Mouse (Mus musculus) lung, embryonic 16.5 days (tissue): ENCODE data around the gene Htra3. TPM values are rescaled to one million over a fixed set of nuclear protein-coding genes. Genes with fewer than 3 reads are reported as not detected.
A peak's percentile ranks its signal among the peaks of the same experiment; 100 is the strongest.

Experiments
- ATAC-seq: fragments of 200-750 bp; cut with Nextera tagmentation; 2 replicates; pipeline ENCODE4 v1.8.0; 2017; ENCODE audit warnings: low read depth, mild to moderate bottlenecking, moderate library complexity
- H3K27ac ChIP-seq: fragments of 300-500 bp; sonication (generic); 2 replicates; pipeline ENCODE4 v1.5.1; 2014; ENCODE audit warnings: mild to moderate bottlenecking, control low read depth, low read length
- H3K27me3 ChIP-seq: fragments of 300-500 bp; sonication (generic); 2 replicates; pipeline ENCODE4 v1.6.1; 2014; ENCODE audit warnings: low read depth, low read length, mixed read lengths; ENCODE audit not compliant: control insufficient read depth, insufficient read depth
- H3K36me3 ChIP-seq: fragments of 300-500 bp; sonication (generic); 2 replicates; pipeline ENCODE4 v1.6.1; 2014; ENCODE audit warnings: low read length; ENCODE audit not compliant: control insufficient read depth, insufficient read depth
- H3K4me1 ChIP-seq: fragments of 300-500 bp; sonication (generic); replicated peaks from 2 replicates; pipeline ENCODE4 v1.6.1; 2014; ENCODE audit warnings: low read length, mixed read lengths; ENCODE audit not compliant: control insufficient read depth, insufficient read depth
- H3K4me2 ChIP-seq: fragments of 300-500 bp; sonication (generic); 2 replicates; pipeline ENCODE4 v1.6.1; 2014; ENCODE audit warnings: low read depth, low read length, control low read depth
- H3K4me3 ChIP-seq: fragments of 300-500 bp; sonication (generic); 2 replicates; pipeline ENCODE4 v1.5.1; 2014; ENCODE audit warnings: mild to moderate bottlenecking, low read length, control low read depth
- H3K9ac ChIP-seq: fragments of 300-500 bp; sonication (generic); 2 replicates; pipeline ENCODE4 v1.6.1; 2014; ENCODE audit warnings: low read length, control low read depth
- H3K9me3 ChIP-seq: fragments of 300-500 bp; sonication (generic); 2 replicates; pipeline ENCODE4 v1.6.1; 2016; ENCODE audit warnings: low read length; ENCODE audit not compliant: control insufficient read depth
- WGBS: fragments of 180-500 bp; shearing (Covaris S2); extraction: QIAGEN DNeasy Blood & Tissue Kit; methylation state at CpG from one replicate; pipeline ENCODE4 v1.1.7; 2014; 5-methylcytosine and 5-hydroxymethylcytosine counted together
- polyA plus RNA-seq: library from polyadenylated mRNA; unstranded; fragments of >200 nt; fragmentation: Nextera tagmentation; extraction: Ambion mirVana; gene quantifications from 2 replicates; pipeline ENCODE4 v1.2.1, GENCODE M21; 2015

Gene Htra3
- polyA plus RNA-seq, 1 experiment from 2014 or later, result 36.9 TPM

GRCm38 (mm10) chr5:35616943-35617342 is 62.6 kb downstream of the Htra3 start:
- 38% methylated on average over 5 of the region's 5 CpGs for WGBS
- Histone ChIP-seq H3K9ac (no peak overlapping the region), H3K9me3 (no peaks in the 10 kb centered on the region), H3K4me2 (no peak overlapping the region), H3K36me3 (no peaks in the 10 kb centered on the region), H3K4me1 (no peaks in the 10 kb centered on the region; the same call in 1 of the 2 replicates), H3K27ac (no peak overlapping the region), H3K27me3 (no peaks in the 10 kb centered on the region), H3K4me3 (no peak overlapping the region)
- ATAC-seq, result 0 out of 2 replicates have a peak, but pooled peaks have one; percentile 19

GRCm38 (mm10) chr5:35612722-35613121 is 66.9 kb downstream of the Htra3 start:
- no peak overlapping the region for H3K4me2 ChIP-seq
- H3K9me3 ChIP-seq, result no peaks in the 10 kb centered on the region
- ATAC-seq, result no peak
- H3K4me1 ChIP-seq, result peaks cover 10% of the 10 kb centered on the region
- H3K4me3 ChIP-seq, result no peak overlapping the region
- no peaks in the 10 kb centered on the region for H3K27me3 ChIP-seq
- WGBS, result 81% methylated on average over 8 of the region's 8 CpGs
- H3K36me3 ChIP-seq, result no peaks in the 10 kb centered on the region
- no peak overlapping the region for H3K27ac ChIP-seq
- no peak overlapping the region for H3K9ac ChIP-seq

- Histone ChIP-seq H3K36me3 (no peaks in the 10 kb centered on the region), H3K9ac (no peak overlapping the region), H3K4me2 (no peak overlapping the region), H3K9me3 (no peaks in the 10 kb centered on the region), H3K27ac (no peak overlapping the region), H3K27me3 (no peaks in the 10 kb centered on the region), H3K4me3 (no peak overlapping the region), H3K4me1 (peaks cover 15% of the 10 kb centered on the region)
- no peak for ATAC-seq
- whole genome bisulfite sequencing, result 68% methylated on average over 11 of the region's 11 CpGs
These were observed 67.7 kb downstream of the Htra3 start for GRCm38 (mm10) chr5:35611900-35612299.

- Histone ChIP-seq H3K9me3 (no peaks in the 10 kb centered on the region), H3K27ac (no peak overlapping the region), H3K36me3 (no peaks in the 10 kb centered on the region), H3K4me1 (peaks cover 15% of the 10 kb centered on the region), H3K4me2 (no peak overlapping the region), H3K27me3 (no peaks in the 10 kb centered on the region), H3K9ac (no peak overlapping the region), H3K4me3 (no peak overlapping the region)
- 77% methylated on average over 9 of the region's 9 CpGs for WGBS
- ATAC-seq, result no peak
These were observed 68.4 kb downstream of the Htra3 start for GRCm38 (mm10) chr5:35611170-35611569.

GRCm38 (mm10) chr5:35610381-35610780 is 69.2 kb downstream of the Htra3 start:
- WGBS, result 86% methylated on average over 7 of the region's 7 CpGs
- Histone ChIP-seq H3K4me2 (no peak overlapping the region), H3K9ac (no peak overlapping the region), H3K4me1 (peaks cover 15% of the 10 kb centered on the region), H3K9me3 (no peaks in the 10 kb centered on the region), H3K27ac (no peak overlapping the region), H3K27me3 (no peaks in the 10 kb centered on the region), H3K4me3 (no peak overlapping the region), H3K36me3 (no peaks in the 10 kb centered on the region)
- no peak for ATAC-seq

GRCm38 (mm10) chr5:35609971-35610370 is 69.6 kb downstream of the Htra3 start:
- WGBS, result 68% methylated on average over 2 of the region's 2 CpGs
- H3K4me2 ChIP-seq, result no peak overlapping the region
- H3K27me3 ChIP-seq, result no peaks in the 10 kb centered on the region
- H3K9me3 ChIP-seq, result no peaks in the 10 kb centered on the region
- H3K4me1 ChIP-seq, result peaks cover 15% of the 10 kb centered on the region
- ATAC-seq, result no peak
- H3K36me3 ChIP-seq, result no peaks in the 10 kb centered on the region; the same call in 1 of the 2 replicates
- H3K9ac ChIP-seq, result no peak overlapping the region
- H3K4me3 ChIP-seq, result no peak overlapping the region
- no peak overlapping the region for H3K27ac ChIP-seq

- H3K4me1 ChIP-seq, result peaks cover 15% of the 10 kb centered on the region
- 27% methylated on average over 12 of the region's 12 CpGs for WGBS
- H3K36me3 ChIP-seq, result no peaks in the 10 kb centered on the region; the same call in 1 of the 2 replicates
- H3K27me3 ChIP-seq, result no peaks in the 10 kb centered on the region
- H3K4me2 ChIP-seq, result no peak overlapping the region
- H3K9me3 ChIP-seq, result no peaks in the 10 kb centered on the region
- H3K9ac ChIP-seq, result no peak overlapping the region
- ATAC-seq, result no peak
- H3K27ac ChIP-seq, result no peak overlapping the region
- H3K4me3 ChIP-seq, result no peak overlapping the region
These were observed 70.2 kb downstream of the Htra3 start for GRCm38 (mm10) chr5:35609381-35609780.

- Histone ChIP-seq H3K27me3 (no peaks in the 10 kb centered on the region), H3K4me2 (no peak overlapping the region), H3K27ac (no peak overlapping the region), H3K9ac (no peak overlapping the region), H3K36me3 (no peaks in the 10 kb centered on the region; the same call in 1 of the 2 replicates), H3K9me3 (no peaks in the 10 kb centered on the region), H3K4me1 (peaks cover 15% of the 10 kb centered on the region), H3K4me3 (no peak overlapping the region)
- no peak for ATAC-seq
- 65% methylated on average over 5 of the region's 5 CpGs for WGBS
These were observed 71.0 kb downstream of the Htra3 start for GRCm38 (mm10) chr5:35608559-35608958.

- Histone ChIP-seq H3K4me2 (no peak overlapping the region), H3K9ac (no peak overlapping the region), H3K27ac (no peak overlapping the region), H3K36me3 (peaks cover 3% of the 10 kb centered on the region; the same call in 1 of the 2 replicates), H3K4me1 (peaks cover 15% of the 10 kb centered on the region), H3K4me3 (no peak overlapping the region), H3K9me3 (no peaks in the 10 kb centered on the region), H3K27me3 (no peaks in the 10 kb centered on the region)
- ATAC-seq, result peak; percentile 84
- WGBS, result 72% methylated on average over 6 of the region's 7 CpGs
These were observed 71.8 kb downstream of the Htra3 start for GRCm38 (mm10) chr5:35607784-35608183.

GRCm38 (mm10) chr5:35606800-35607199 is 72.8 kb downstream of the Htra3 start:
- no peaks in the 10 kb centered on the region for H3K9me3 ChIP-seq
- no peak overlapping the region for H3K4me3 ChIP-seq
- H3K27ac ChIP-seq, result no peak overlapping the region
- H3K4me1 ChIP-seq, result peaks cover 15% of the 10 kb centered on the region
- no peak overlapping the region for H3K4me2 ChIP-seq
- H3K36me3 ChIP-seq, result peaks cover 9% of the 10 kb centered on the region
- H3K27me3 ChIP-seq, result no peaks in the 10 kb centered on the region
- no peak overlapping the region for H3K9ac ChIP-seq
- 85% methylated on average over 7 of the region's 7 CpGs for WGBS
- no peak for ATAC-seq
